Mouse (Mus musculus): ENCODE measurements around the gene C5ar1. TPM values are rescaled to one million over a fixed set of nuclear protein-coding genes. Genes with fewer than 3 reads are reported as not detected.

C5ar1 gene
- polyA plus RNA-seq, 1 experiment = not detected

DNA sequence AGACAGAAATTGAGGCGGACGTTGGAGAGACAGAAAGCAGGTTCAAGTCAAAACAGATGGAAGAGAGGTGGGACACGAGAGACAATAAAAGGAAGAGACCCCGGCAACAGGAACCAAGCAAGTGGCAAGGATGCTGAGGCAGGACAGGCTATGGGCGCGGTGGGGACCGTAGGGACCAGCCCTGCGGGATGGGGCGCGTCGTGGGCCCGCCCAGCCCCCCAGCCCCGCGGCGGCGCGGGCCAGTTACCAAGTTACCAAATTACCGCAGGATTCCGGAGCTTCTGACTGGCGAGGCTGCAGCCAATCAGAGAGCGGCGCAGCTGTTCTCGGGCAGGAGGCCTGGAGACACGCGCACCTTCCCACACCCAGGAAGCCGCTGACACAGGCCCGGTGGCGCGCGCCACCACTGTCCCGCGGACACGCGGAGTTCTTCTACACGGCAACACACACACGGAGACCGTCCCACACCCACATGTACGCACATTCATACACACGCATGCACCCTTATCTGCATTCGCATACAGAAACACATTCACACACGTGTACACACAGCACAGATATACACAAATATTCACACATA is 36.1 kb upstream of the C5ar1 start:
- no peak for TF ChIP-seq TAL1 (IDR thresholded peaks at IDR 0.05; ENCODE audit: low read length)
- no peak for TF ChIP-seq GATA1 (IDR thresholded peaks at IDR 0.05; ENCODE audit: low read length)
- peaks cover 32% of the 10 kb centered on the region for H3K27me3 ChIP-seq (ENCODE audit: control insufficient read depth)

DNA sequence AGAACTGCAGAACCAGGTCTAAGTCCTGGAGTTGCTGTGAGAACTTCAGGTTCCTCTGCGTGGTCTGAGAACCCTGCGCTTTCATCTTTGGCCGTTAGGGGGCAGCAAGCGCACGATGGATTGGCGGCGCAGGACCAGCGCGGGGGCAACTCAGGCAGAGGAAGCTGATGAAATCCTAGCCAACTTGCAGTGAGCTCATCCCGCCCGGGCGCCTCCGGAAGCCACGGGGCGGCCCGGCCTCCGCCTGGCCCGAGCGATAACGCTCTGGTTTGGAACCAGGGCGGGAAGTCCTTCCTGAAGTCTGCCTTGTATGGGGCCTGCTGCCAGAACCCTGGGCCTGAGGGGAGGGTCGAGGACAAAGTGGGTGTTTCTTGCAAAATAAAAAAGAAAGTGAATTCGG is 35.5 kb upstream of the C5ar1 start:
- peaks cover 50% of the 10 kb centered on the region for H3K4me1 ChIP-seq (ENCODE audit: control insufficient read depth)
- H3K9me3 ChIP-seq (ENCODE audit: control insufficient read depth, low read length) = peaks cover 4% of the 10 kb centered on the region; the same call in 1 of the 2 replicates
- no peaks in the 10 kb centered on the region for H3K36me3 ChIP-seq (ENCODE audit: control insufficient read depth)
- H3K4me3 ChIP-seq (replicated peaks) = peak overlapping the region; percentile 69
- TF ChIP-seq TAL1 (IDR thresholded peaks at IDR 0.05; ENCODE audit: low read length) (peak; percentile 84), GATA1 (IDR thresholded peaks at IDR 0.05; ENCODE audit: low read length) (peak; percentile 83)
- peaks cover 27% of the 10 kb centered on the region for H3K27me3 ChIP-seq (ENCODE audit: control insufficient read depth)

More for the DNA sequence above, 36.1 kb upstream of the C5ar1 start:
- Histone ChIP-seq H3K4me3 (replicated peaks) (peak overlapping the region; percentile 69), H3K4me1 (ENCODE audit: control insufficient read depth) (peaks cover 52% of the 10 kb centered on the region), H3K36me3 (ENCODE audit: control insufficient read depth) (no peaks in the 10 kb centered on the region), H3K9me3 (ENCODE audit: control insufficient read depth, low read length) (peaks cover 4% of the 10 kb centered on the region; the same call in 1 of the 2 replicates)

DNA sequence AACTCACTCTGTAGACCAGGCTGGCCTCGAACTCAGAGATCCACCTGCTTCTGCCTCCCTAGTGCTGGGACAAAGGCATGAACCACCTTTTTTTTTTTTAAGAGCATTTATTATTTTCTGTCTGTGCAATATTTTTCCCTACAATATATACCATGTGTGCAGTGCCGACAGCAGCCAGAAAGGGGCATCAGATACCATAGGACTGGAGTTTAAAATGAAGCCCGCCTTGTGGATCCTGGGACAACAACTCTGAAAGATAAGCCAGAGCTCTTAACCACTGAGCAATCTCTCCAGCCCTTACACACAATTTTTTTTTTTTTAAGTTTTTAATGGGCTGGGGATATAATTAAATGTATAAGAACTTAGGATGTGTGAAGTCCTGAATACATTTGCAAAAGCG is 35.0 kb upstream of the C5ar1 start:
- H3K9me3 ChIP-seq (ENCODE audit: control insufficient read depth, low read length) = no peaks in the 10 kb centered on the region
- peak overlapping the region; percentile 69 for H3K4me3 ChIP-seq (replicated peaks)
- TF ChIP-seq TAL1 (IDR thresholded peaks at IDR 0.05; ENCODE audit: low read length) (no peak), GATA1 (IDR thresholded peaks at IDR 0.05; ENCODE audit: low read length) (no peak)
- peaks cover 22% of the 10 kb centered on the region for H3K27me3 ChIP-seq (ENCODE audit: control insufficient read depth)
- H3K4me1 ChIP-seq (ENCODE audit: control insufficient read depth) = peaks cover 46% of the 10 kb centered on the region
- no peaks in the 10 kb centered on the region for H3K36me3 ChIP-seq (ENCODE audit: control insufficient read depth)

DNA sequence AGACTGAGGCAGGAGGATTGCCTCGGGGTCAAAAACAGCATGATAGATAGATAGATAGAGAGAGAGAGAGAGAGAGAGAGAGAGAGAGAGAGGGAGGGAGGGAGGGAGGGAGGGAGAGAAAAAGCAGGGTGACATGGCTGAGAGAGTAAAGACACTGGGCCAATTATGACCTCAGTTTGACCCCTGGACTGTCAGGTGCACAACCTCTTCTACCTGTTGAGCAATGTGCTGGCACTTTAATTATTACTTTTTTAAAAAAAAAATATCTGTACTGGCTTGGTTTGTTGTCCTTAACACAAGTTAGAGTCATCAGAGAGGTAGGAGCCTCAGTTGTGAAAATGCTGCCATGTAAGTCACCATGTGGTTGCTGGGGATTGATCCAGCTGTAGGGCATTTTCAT is 28.5 kb upstream of the C5ar1 start:
- Histone ChIP-seq H3K4me3 (replicated peaks) (no peak overlapping the region), H3K27me3 (ENCODE audit: control insufficient read depth) (no peaks in the 10 kb centered on the region), H3K36me3 (ENCODE audit: control insufficient read depth) (peaks cover 20% of the 10 kb centered on the region), H3K9me3 (ENCODE audit: control insufficient read depth, low read length) (peaks cover 4% of the 10 kb centered on the region), H3K4me1 (ENCODE audit: control insufficient read depth) (peaks cover 42% of the 10 kb centered on the region)
- TF ChIP-seq GATA1 (IDR thresholded peaks at IDR 0.05; ENCODE audit: low read length) (no peak), TAL1 (IDR thresholded peaks at IDR 0.05; ENCODE audit: low read length) (no peak)

DNA sequence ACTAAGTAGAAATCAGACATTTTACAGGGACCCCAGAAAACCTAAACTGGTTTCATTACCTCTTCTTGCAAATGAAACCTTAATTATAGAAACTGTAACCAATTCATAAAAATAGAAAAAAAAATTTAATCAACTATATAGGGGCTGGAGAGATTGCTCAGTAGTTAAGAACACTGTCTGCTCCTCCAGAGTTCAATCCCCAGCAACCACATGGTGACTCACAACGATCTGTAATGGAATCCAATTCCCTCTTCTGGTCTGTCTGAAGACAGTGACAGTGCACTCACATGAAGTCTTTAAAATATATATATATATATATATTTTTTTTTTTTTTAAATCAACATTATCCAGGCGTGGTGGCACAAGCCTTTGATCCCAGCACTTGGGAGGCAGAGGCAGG is 27.7 kb upstream of the C5ar1 start:
- H3K27me3 ChIP-seq (ENCODE audit: control insufficient read depth) = no peaks in the 10 kb centered on the region
- TF ChIP-seq TAL1 (IDR thresholded peaks at IDR 0.05; ENCODE audit: low read length) (no peak), GATA1 (IDR thresholded peaks at IDR 0.05; ENCODE audit: low read length) (no peak)
- peaks cover 42% of the 10 kb centered on the region for H3K4me1 ChIP-seq (ENCODE audit: control insufficient read depth)
- H3K9me3 ChIP-seq (ENCODE audit: control insufficient read depth, low read length) = peaks cover 4% of the 10 kb centered on the region
- H3K4me3 ChIP-seq (replicated peaks) = peak overlapping the region; percentile 84
- peaks cover 28% of the 10 kb centered on the region for H3K36me3 ChIP-seq (ENCODE audit: control insufficient read depth)

DNA sequence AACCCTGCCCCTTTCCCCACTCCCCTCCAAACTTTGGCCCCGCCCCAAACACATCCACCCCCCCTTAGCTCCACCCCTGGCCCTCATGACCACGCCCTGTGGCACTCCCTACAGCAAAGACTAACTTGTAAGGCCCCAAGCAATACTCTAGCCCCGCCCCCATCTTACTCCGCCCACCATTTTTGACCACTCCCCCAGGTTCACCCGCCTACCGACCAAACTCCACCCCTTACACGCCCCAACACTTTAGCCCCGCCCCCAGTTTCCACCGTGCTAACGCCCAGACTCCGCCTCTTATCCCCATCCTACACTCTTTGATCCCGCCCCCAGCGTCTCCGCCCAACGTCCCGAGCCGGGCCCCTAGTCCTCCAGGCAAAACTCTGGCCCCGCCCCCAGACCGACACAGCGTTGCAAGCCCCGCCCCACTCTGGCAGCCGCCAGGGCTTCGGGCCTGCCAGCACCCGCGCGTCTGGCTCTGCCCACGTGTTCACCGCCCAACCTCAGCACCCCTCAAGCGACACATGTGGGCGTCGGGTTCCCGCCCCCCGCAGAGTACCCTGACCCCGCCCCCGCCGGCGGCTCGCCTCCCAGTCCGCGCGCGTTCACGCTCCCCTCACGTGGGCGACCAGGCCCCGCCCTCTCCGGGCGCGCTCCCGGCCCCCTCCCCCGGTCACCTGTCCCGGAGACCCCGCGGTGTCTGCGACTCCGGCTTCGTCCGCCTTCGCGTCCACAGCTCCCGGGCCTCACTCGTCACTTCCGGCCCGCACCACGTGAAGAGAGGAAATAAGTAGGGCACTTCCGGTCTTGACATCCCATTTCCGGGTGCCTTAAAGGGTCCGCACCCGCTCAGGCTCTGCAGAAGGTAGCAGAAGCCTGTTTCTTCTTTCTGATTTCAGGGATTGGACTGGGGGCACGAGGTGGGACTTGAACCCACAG is 27.0 kb upstream of the C5ar1 start, which contains the start of gene Ccdc9:
Ccdc9 (minus strand) TSS at position 770 of the 936 bp plus-strand sequence.
- Histone ChIP-seq H3K9me3 (ENCODE audit: control insufficient read depth, low read length) (peaks cover 4% of the 10 kb centered on the region), H3K27me3 (ENCODE audit: control insufficient read depth) (no peaks in the 10 kb centered on the region), H3K4me1 (ENCODE audit: control insufficient read depth) (peaks cover 43% of the 10 kb centered on the region), H3K36me3 (ENCODE audit: control insufficient read depth) (peaks cover 35% of the 10 kb centered on the region), H3K4me3 (replicated peaks) (peak within 1 kb of the TSS; percentile 84)
- TF ChIP-seq GATA1 (IDR thresholded peaks at IDR 0.05; ENCODE audit: low read length) (no peak), TAL1 (IDR thresholded peaks at IDR 0.05; ENCODE audit: low read length) (no peak)

DNA sequence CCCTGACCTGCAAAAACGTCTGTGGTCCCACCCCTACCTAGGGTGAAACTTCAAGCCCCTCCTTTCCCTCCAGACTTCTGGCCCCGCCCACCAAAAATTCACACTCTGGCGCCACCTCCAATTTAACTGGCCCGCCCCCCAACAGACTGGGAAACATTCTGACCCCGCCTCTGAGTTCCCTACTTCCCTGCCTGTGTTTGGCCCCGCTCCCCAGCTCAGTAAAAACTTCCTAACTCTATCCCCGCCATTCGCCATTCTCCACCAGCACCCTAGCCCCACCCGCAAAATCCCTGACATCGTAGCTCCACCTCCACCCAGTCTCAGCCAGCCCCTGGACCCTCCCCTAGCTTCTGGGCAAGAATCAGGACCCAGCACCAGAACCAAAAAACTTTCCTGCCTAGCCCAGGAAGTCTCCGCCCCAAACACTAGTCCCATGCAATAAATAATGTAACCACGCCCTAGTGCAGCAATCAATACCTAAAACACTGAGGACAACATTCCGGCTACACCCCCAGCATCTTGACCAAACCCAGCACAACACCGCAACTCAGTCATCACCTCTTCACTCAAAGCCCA is 26.2 kb upstream of the C5ar1 start:
- peaks cover 4% of the 10 kb centered on the region for H3K9me3 ChIP-seq (ENCODE audit: control insufficient read depth, low read length)
- TF ChIP-seq GATA1 (IDR thresholded peaks at IDR 0.05; ENCODE audit: low read length) (no peak), TAL1 (IDR thresholded peaks at IDR 0.05; ENCODE audit: low read length) (no peak)

DNA sequence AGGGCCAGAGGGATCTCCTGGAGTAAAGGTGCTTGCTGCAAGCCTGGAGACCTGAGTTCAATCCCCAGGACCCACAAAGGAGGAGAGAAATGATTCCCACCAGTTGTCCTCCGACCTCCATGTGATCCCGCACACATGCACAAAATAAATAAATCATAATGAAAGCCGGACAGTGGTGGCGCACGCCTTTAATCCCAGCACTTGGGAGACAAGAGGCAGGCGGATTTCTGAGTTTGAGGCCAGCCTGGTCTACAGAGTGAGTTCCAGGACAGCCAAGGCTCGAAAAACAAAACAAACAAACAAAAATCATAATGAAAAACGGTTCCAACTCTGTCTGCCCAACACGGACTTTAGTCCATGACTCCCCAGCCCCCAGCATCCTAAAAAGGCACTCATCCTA is 25.6 kb upstream of the C5ar1 start:
- peak overlapping the region; percentile 84 for H3K4me3 ChIP-seq (replicated peaks)
- no peak for TF ChIP-seq TAL1 (IDR thresholded peaks at IDR 0.05; ENCODE audit: low read length)
- TF ChIP-seq GATA1 (IDR thresholded peaks at IDR 0.05; ENCODE audit: low read length) = no peak
- peaks cover 48% of the 10 kb centered on the region for H3K36me3 ChIP-seq (ENCODE audit: control insufficient read depth)
- peaks cover 43% of the 10 kb centered on the region for H3K4me1 ChIP-seq (ENCODE audit: control insufficient read depth)
- H3K27me3 ChIP-seq (ENCODE audit: control insufficient read depth) = no peaks in the 10 kb centered on the region
- H3K9me3 ChIP-seq (ENCODE audit: control insufficient read depth, low read length) = peaks cover 4% of the 10 kb centered on the region

More for the DNA sequence above, 26.2 kb upstream of the C5ar1 start:
- Histone ChIP-seq H3K27me3 (ENCODE audit: control insufficient read depth) (no peaks in the 10 kb centered on the region), H3K4me3 (replicated peaks) (peak overlapping the region; percentile 84), H3K4me1 (ENCODE audit: control insufficient read depth) (peaks cover 43% of the 10 kb centered on the region), H3K36me3 (ENCODE audit: control insufficient read depth) (peaks cover 43% of the 10 kb centered on the region)

DNA sequence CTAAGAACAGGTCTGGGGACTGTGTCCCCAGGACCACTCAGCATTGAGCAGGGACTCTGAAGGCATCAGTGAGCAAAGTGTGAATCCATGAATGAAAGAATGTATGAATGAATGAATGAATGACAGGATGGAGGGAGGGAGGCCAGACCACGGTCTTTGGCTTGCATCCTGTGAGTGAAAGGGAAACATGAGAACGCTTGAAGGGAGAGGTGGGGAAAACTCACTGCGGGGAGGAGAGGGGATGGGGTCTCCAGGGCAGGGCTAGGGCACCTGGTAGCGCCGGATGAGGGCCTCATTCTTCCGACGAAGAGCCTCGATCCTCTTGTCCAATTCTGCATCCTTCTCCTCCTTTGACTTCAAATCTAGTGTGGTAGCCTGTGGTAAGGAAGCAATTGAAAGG is 24.7 kb upstream of the C5ar1 start:
- Histone ChIP-seq H3K27me3 (ENCODE audit: control insufficient read depth) (no peaks in the 10 kb centered on the region), H3K4me3 (replicated peaks) (no peak overlapping the region), H3K36me3 (ENCODE audit: control insufficient read depth) (peaks cover 55% of the 10 kb centered on the region), H3K4me1 (ENCODE audit: control insufficient read depth) (peaks cover 43% of the 10 kb centered on the region), H3K9me3 (ENCODE audit: control insufficient read depth, low read length) (peaks cover 4% of the 10 kb centered on the region)
- no peak for TF ChIP-seq TAL1 (IDR thresholded peaks at IDR 0.05; ENCODE audit: low read length)
- no peak for TF ChIP-seq GATA1 (IDR thresholded peaks at IDR 0.05; ENCODE audit: low read length)

Data from erythroblast, embryonic 14.5 days (primary cell).